8 mouse cellular contexts compared by ENCODE assay signal in genomic region chr17:50407249-50407990, GRCm38 (mm10).
DNase-seq lines count a peak whose midpoint lies in the region; ATAC-seq and TF ChIP-seq lines count a peak whose summit lies in the region.

No protein-coding gene starts in this region.

- H3K4me2 ChIP-seq in forebrain, postnatal 0 days (ENCODE audit: low read depth): no peak overlapping the region
- H3K4me2 ChIP-seq in limb, embryonic 11.5 days (ENCODE audit: low read depth, severe bottlenecking): peak overlapping the region; percentile 21; the same call in 1 of the 2 replicates

- peak; percentile 58 for ATAC-seq in forebrain, postnatal 0 days
- peak; percentile 80; the same call in 1 of the 2 replicates for ATAC-seq in limb, embryonic 11.5 days (ENCODE audit: insufficient number of reproducible peaks, low FRiP score, low TSS enrichment, low read depth)

- TF ChIP-seq POLR2A in cerebellum, adult 2 months (IDR thresholded peaks at IDR 0.05; ENCODE audit: borderline replicate concordance, insufficient read depth, low read length): peak; percentile 32; the same call in 1 of the 2 replicates
- no peak for TF ChIP-seq POLR2A in kidney, adult 2 months (IDR thresholded peaks at IDR 0.05; ENCODE audit: low read depth, low read length)

- H3K9ac ChIP-seq in forebrain, postnatal 0 days: no peak overlapping the region
- no peak overlapping the region for H3K9ac ChIP-seq in limb, embryonic 11.5 days (ENCODE audit: low read length)

- H3K27me3 ChIP-seq in cerebellum, adult 2 months (ENCODE audit: control insufficient read depth, insufficient read depth, low read length): no peaks in the 10 kb centered on the region
- no peaks in the 10 kb centered on the region for H3K27me3 ChIP-seq in forebrain, postnatal 0 days (ENCODE audit: insufficient read depth, low read length)
- no peaks in the 10 kb centered on the region for H3K27me3 ChIP-seq in limb, embryonic 11.5 days (ENCODE audit: control insufficient read depth, insufficient read depth, low read length)
- no peaks in the 10 kb centered on the region for H3K27me3 ChIP-seq in kidney, adult 2 months (replicated peaks; ENCODE audit: control insufficient read depth, insufficient read depth, low read length)

- intact Hi-C loops in heart, postnatal 25 days (cut with DNase I): no loop called here

- no peaks in the 10 kb centered on the region for H3K9me3 ChIP-seq in forebrain, postnatal 0 days (ENCODE audit: low read length)
- no peaks in the 10 kb centered on the region for H3K9me3 ChIP-seq in limb, embryonic 11.5 days (ENCODE audit: control insufficient read depth, low read length)

- H3K4me3 ChIP-seq in cerebellum, adult 2 months (replicated peaks; ENCODE audit: insufficient read depth, low read depth, low read length): no peak overlapping the region
- no peak overlapping the region for H3K4me3 ChIP-seq in forebrain, postnatal 0 days (ENCODE audit: low read depth, low read length)
- no peak overlapping the region for H3K4me3 ChIP-seq in limb, embryonic 11.5 days (ENCODE audit: low read depth, low read length)
- H3K4me3 ChIP-seq in kidney, adult 2 months (ENCODE audit: insufficient read depth, low read depth, low read length): no peak overlapping the region

- H3K27ac ChIP-seq in cerebellum, adult 2 months (ENCODE audit: insufficient read depth, low read length): peak overlapping the region; percentile 99
- H3K27ac ChIP-seq in forebrain, postnatal 0 days (ENCODE audit: low read depth, low read length): no peak overlapping the region
- no peak overlapping the region for H3K27ac ChIP-seq in limb, embryonic 11.5 days (replicated peaks; ENCODE audit: low read depth, low read length)
- H3K27ac ChIP-seq in kidney, adult 2 months (ENCODE audit: insufficient read depth, low read depth, low read length): no peak overlapping the region

- peaks cover 21% of the 10 kb centered on the region; the same call in 1 of the 2 replicates for H3K4me1 ChIP-seq in cerebellum, adult 2 months (ENCODE audit: control insufficient read depth, insufficient read depth, low read length)
- no peaks in the 10 kb centered on the region; the same call in 1 of the 2 replicates for H3K4me1 ChIP-seq in forebrain, postnatal 0 days (ENCODE audit: insufficient read depth)
- peaks cover 3% of the 10 kb centered on the region; the same call in 1 of the 2 replicates for H3K4me1 ChIP-seq in limb, embryonic 11.5 days (ENCODE audit: control insufficient read depth, insufficient read depth, low read length)
- no peaks in the 10 kb centered on the region for H3K4me1 ChIP-seq in kidney, adult 2 months (ENCODE audit: control insufficient read depth, insufficient read depth, low read length)

- no peak for TF ChIP-seq CTCF in cerebellum, adult 2 months (IDR thresholded peaks at IDR 0.05; ENCODE audit: borderline replicate concordance, insufficient read depth, low read depth, low read length)
- no peak for TF ChIP-seq CTCF in forebrain, postnatal 0 days (IDR thresholded peaks at IDR 0.05; ENCODE audit: low read depth)
- TF ChIP-seq CTCF in kidney, adult 2 months (conservative IDR thresholded peaks at IDR 0.05; ENCODE audit: insufficient read depth, insufficient read length, low read depth, low read length): no peak

- no peaks in the 10 kb centered on the region for H3K36me3 ChIP-seq in forebrain, postnatal 0 days (ENCODE audit: insufficient read depth)
- H3K36me3 ChIP-seq in limb, embryonic 11.5 days (ENCODE audit: control insufficient read depth, insufficient read depth, low read length): no peaks in the 10 kb centered on the region
- no peaks in the 10 kb centered on the region for H3K36me3 ChIP-seq in kidney, adult 2 months (ENCODE audit: control insufficient read depth, insufficient read depth, low read length)

- WGBS in cerebellum, adult 2 months: 12% methylated on average over 11 of the region's 11 CpGs
- WGBS in forebrain, postnatal 0 days: 34% methylated on average over 11 of the region's 11 CpGs
- WGBS in limb, embryonic 11.5 days: 13% methylated on average over 11 of the region's 11 CpGs
- WGBS in kidney, adult 2 months: 49% methylated on average over 11 of the region's 11 CpGs

- DNase-seq in NIH3T3 (ENCODE audit: low read depth): peak; percentile 14
- peak; percentile 87 to 98 for DNase-seq in cerebellum, adult 2 months
- peak; percentile 73 for DNase-seq in forebrain, postnatal 0 days
- peak; percentile 80 for DNase-seq in limb, embryonic 11.5 days (ENCODE audit: low spot score)
- no peak for DNase-seq in thymus, postnatal 0 days (ENCODE audit: low spot score)
- no peak for DNase-seq in kidney, adult 2 months
- DNase-seq in yolk sac, embryonic 10.5 days (ENCODE audit: low spot score): no peak
- no peak for DNase-seq in heart, postnatal 25 days (ENCODE audit: low spot score)

Comparison
In these comparisons a context has a peak if more than half of its experiments do, and no peak if none do; other contexts are left out.
1. DNase-seq: peak in NIH3T3 (single experiment), cerebellum, adult 2 months (2 of 2), forebrain, postnatal 0 days (single experiment) and limb, embryonic 11.5 days (single experiment); none in thymus, postnatal 0 days (single experiment), kidney, adult 2 months (single experiment), yolk sac, embryonic 10.5 days (single experiment) and heart, postnatal 25 days (single experiment).